Mouse (Mus musculus) lung, postnatal 0 days (tissue): Measurements from ENCODE around the gene Ddx58.

Experiments used
- CTCF ChIP-seq: IDR thresholded peaks from 2 replicates; pipeline ENCODE4 v1.5.1; 2016; ENCODE audit warnings: antibody characterized with exemption, mild to moderate bottlenecking
- EP300 ChIP-seq: IDR thresholded peaks from 2 replicates; pipeline ENCODE4 v1.6.1; 2016; ENCODE audit warnings: antibody characterized with exemption, mild to moderate bottlenecking, control low read depth

DNA sequence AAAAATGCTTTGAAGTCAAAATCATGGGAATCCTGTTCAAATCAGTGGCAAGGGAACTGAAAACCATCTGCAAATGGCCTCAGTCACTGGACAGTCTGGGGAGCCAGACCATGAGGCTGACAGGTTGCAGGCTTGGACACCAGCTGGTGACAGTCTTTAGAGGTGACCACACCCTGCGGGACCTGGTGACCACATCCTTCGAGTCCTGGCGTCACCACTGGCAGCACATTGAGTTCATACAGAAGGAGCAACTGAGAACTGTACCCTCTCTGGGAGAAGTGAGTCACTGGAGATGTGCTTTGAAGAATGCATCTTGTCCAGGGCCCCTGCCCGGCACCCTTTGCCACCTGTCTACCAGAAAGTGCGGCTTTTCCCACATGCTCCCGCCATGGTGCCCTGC lies 9.9 kb downstream of the Ddx58 start:
- TF ChIP-seq CTCF: no peak
- TF ChIP-seq EP300: no peak
